Mouse (Mus musculus) urinary bladder, postnatal 14 days (tissue): Measurements from ENCODE around the gene Prdm8.
A peak's percentile ranks its signal among the peaks of the same experiment; 100 is the strongest.

ENCODE experiments used
- DNase-seq: peaks from one replicate; pipeline ENCODE4 v3.0.0; 2021; ENCODE audit warnings: low spot score

Gene Prdm8

GRCm38 (mm10) chr5:98167180-98167824 is at the start of gene Prdm8:
Gene Prdm8 (plus strand): TSS chr5:98167198.
- peak; percentile 76 for DNase-seq

DNA sequence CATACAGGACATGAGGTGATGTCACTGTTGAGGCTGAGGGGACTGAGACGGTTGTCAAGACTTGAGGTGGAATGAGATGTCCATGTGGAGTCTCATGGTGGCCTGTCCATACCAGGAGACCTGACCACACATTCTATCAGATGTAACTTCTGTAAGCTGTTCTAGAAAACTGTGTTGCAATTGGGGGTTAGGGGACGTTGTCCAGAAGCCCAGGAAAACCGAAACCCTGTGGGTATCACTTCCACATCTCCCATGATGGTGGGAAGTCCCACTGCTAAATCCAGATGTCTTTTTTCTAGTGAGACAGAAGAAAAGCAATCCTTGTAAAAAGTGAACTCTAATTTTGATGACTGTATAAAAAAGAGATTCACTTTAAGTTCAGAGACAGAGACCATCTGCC is 39.9 kb upstream of the Prdm8 start:
- DNase-seq = no peak

DNA sequence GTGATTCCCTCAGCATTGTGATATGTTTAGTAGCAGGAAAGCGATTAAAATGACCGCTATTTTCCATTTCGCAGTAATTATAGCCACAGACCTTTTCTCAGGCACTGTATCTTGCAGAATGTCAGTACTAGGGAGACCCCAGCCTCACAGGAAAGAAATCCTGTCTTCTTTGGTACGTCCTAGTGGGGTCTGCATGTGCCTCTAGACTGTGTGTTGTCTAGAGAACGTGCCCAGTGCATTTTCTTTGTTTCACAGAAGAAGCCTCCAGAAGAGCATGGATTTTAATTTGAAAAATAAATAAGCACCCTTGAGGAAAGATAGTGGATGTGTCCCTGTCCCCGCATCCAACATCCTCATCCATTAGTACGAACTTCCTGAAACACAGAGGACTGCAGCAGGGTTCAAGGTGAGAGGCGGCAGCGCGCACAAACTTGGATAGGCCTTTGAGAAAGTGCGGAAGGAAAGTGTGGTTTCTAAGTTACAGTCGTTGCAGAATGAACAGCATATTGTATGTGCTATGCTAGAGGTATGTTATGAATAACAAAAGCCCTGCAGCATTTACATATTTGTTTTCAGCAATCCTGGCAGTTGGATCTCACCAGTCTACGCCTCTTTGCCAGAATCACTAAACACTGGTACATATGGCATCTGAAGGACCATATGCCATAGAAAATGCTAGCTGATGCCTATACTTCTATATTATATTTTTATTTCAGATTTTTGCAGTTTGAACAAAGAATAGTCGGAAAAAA is 28.3 kb upstream of the Prdm8 start:
- no peak for DNase-seq

GRCm38 (mm10) chr5:98139297-98139660 is 27.7 kb upstream of the Prdm8 start:
- DNase-seq = no peak

DNA sequence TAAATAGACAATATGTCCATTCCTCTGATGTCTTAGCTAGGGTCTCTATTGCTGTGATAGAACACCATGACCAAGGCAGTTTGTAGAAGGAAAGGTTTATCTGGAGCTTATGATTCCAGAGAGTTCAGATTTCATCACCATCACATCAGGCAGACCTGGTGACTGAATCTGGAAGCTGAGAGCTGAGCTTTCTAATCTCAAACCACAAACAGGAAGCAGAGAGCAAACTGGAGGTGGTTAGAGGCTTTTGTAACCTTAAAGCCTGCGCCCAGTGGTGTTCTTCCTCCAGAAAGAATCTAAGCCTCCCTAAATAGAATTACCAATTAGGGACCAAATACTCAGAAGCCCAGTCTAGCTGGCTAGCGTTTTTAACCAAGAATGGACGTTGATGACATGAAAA is 20.1 kb upstream of the Prdm8 start:
- DNase-seq = no peak

GRCm38 (mm10) chr5:98166116-98166515 is 882 bp upstream of the Prdm8 start:
- no peak for DNase-seq

- DNase-seq = no peak
These were observed 1.6 kb downstream of the Prdm8 start for GRCm38 (mm10) chr5:98168356-98169285.

GRCm38 (mm10) chr5:98169376-98170351 is 2.7 kb downstream of the Prdm8 start:
- no peak for DNase-seq

DNA sequence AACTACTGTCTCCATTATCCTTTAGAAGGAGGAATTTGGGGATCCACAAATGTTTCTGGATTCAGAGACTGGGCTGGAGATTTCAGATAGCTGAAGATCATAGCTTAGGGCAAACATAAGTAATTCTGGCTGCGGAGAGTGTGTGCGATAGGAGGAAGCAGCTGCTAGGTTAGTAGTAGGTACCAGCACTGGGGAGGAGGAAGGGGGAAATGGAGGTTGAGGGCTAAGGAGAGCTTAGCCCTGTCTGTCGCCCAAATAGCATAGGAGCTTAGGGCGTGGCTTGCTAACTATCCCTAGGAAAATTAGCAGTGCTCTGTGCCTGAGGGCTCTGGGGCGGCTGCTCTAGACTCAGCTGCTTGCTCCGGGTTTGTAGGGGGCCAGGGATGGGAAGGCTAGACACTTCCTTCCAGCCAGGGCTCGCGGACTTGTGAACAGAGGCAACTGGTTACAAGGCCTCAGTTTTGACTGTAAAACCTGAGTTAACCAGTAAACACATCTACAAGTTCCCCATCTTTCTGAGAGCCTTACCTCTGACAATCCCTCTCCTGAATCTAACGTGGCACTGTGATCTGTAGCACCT is 4.7 kb downstream of the Prdm8 start:
- no peak for DNase-seq

DNA sequence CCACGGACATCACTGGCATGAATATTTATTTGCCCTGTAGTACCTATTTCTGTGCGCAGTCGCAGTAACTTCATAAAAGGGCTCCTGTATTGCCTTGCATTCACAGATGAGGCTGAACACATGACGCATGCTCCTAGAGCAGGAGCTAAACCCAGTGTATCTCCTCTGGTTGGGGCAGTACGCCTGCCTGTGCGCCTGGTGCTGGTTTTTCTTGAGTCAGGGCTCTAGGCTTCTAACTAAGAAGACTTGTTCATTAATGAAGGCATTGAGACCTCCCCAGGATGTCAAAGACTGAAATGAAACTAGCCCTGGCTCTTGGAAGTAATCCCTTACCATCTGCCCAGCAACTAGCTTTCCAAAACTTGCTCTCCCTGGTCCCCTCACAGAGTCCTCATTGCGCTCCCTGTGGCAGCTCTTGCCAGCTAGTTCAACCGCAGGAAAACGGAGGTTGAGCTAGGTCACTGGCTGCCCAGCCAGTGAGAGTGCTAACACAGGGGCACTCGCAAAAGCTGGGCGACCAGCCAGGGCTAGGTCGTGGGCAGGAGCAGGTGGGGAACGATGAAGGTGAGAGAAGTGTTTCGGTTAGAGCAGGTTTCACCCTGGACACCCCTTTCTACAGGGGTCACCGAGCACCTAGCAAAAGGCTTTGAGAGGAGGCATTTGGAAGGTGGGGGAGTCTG is 5.6 kb downstream of the Prdm8 start:
- DNase-seq = no peak

- no peak for DNase-seq
These were observed 6.7 kb downstream of the Prdm8 start for GRCm38 (mm10) chr5:98173694-98174093.

DNA sequence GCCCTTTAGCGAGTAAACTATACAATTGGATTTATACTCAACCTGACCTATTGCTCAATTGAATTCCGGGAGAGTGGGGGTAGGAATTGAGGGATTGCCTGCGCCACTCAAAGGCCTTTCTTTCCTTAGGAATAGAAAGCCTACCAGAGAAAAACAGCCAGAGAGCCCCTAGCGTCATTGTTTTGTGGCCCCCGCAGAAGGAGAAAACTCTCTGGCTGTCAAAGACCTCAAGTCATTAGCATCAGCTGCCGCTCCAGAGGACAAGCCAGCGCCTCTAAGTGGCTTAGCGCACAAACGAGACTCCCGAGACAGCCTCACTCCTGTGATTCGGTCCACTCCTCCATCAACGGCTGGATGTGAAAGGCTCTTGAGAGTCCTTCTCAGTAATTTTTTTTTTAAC is 12.6 kb downstream of the Prdm8 start:
- no peak for DNase-seq

DNA sequence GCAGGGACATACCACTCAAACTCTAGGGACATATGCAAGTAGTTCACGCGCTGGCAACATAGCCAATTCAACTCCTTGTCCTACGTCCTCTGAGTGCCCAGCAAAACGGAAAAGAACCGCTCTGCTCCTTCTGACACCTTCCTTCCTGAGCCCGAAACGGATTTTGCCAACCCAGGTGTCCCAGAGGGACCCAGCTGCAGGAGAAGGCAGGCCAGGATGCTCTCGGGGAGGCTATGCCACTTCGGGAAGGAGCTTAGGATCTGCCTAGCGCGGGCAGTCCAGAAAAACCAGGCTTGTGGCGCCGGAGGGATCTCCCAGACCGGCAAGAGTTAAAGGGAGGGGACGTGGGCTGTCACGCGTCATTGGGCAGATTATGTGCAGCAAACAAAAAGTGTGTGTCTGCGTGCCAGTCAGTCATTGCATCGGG is 13.5 kb downstream of the Prdm8 start:
- DNase-seq = no peak

DNA sequence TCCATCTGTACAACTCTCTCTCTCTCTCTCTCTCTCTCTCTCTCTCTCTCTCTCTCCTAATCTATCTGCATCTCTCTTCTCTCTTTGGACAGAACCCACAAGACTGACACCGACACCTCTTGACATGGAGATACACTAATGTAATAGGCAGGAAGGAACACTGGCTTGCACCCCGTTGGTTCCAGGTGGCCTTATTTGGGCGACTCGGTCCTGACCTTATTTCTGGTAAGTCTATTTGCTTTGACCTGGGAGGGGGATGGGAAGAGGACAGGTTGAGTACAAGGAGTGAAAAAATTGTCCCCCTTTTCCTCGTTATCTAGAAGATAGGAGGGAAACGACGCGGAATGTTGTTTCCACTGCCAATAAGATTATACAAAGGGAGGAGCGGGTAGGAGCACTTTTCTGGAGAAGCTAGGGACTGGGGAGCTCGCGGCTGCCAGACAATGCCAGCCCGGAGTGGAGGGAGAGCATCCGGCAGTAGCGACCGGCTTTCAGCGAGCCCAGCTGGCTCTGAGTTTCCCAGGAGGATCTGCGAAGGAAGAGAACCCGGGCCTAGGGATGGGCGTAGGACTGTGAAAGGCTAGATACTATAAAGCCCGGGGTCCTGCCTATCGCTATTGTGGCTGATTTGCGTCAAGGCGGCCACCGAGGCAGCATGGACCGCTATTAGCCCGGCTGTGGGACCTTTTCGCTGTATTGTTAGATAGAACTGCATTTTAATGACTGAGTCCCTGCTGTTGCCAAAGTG is 14.1 kb downstream of the Prdm8 start:
- DNase-seq = no peak

DNA sequence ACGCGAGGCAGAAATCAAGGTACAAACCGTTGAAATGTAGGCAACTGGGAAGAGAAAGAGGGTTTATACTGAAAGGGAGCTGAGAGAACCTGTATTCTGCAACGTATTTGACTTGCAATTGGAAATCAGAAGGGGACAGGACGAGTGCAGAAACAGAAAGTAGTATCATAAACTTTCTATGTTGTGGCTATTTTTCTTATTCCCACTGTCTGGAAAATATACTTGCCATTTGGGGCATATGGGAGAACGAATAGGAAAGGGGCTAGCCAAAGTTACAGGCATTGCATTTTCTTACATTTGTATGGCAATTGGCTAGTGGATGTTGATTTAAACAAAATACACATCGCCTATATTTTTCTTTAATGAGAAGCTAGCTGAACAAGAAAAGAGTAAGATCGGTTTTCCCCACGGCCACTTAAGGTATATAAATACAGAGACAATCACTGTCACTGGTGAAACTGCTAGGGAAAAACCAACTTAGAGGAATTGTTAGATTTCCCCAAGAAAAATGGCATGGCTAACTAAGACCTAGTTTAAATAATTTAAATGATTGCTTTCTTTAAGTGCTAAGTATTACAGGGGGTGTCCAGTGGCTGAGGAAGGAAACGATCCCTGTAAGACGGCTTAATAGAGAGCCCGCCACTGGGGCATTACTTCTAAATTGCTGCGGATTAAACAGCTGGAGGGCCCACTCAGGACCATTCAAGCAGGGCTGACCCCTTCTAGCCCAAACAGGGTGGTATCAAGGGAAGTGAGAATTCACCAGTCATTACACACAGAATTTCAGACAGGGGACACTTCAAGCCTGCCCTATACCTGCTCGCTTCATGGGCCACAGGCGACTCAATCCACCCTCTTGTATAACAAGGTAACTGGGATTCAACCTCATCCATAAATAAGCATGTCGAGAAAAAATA is 14.9 kb downstream of the Prdm8 start:
- no peak for DNase-seq

GRCm38 (mm10) chr5:98182603-98182920 is 15.6 kb downstream of the Prdm8 start:
- DNase-seq = no peak

GRCm38 (mm10) chr5:98183031-98183595 is 16.1 kb downstream of the Prdm8 start:
- no peak for DNase-seq

DNA sequence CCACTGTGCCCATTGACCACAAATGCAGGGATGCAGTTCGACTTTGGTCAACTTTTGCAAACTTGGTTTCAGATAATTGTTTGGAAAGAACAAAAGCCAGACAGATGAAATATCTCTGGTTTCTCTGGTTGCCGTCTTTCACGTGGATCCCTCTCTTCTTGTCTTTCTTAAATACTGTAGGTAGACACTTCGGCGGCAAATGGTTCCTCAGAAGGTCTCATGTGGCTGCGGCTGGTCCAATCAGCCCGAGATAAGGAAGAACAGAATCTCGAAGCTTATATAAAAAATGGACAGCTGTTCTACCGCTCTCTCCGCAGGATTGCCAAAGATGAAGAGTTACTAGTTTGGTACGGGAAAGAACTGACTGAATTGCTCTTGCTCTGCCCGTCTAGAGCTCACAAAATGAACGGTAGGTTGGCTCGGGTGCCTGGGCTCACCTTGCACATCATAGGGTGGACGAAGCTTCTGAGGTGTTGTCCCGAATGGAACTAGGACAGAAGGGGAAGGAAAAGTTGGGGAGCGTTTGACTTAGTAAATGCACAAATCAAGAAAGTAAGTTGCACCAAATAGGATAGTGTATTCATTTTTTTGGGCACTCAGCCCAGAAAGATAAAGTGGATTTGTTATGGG is 17.4 kb downstream of the Prdm8 start:
- no peak for DNase-seq
